Mouse (Mus musculus): ENCODE measurements around the gene Flvcr1. TPM values are rescaled to one million over a fixed set of nuclear protein-coding genes. Genes with fewer than 3 reads are reported as not detected.

The Flvcr1 gene
- polyA plus RNA-seq, 1 experiment from 2014 or later: 9.9 TPM

- Histone ChIP-seq H3K4me2 (no peak overlapping the region), H3K27me3 (ENCODE audit: insufficient read depth, low read length) (no peaks in the 10 kb centered on the region), H3K9me3 (ENCODE audit: low read depth, low read length) (no peaks in the 10 kb centered on the region), H3K4me1 (ENCODE audit: insufficient read depth) (peaks cover 3% of the 10 kb centered on the region; the same call in 1 of the 2 replicates), H3K27ac (ENCODE audit: low read depth) (no peak overlapping the region), H3K9ac (no peak overlapping the region), H3K4me3 (ENCODE audit: low read depth, low read length) (no peak overlapping the region), H3K36me3 (ENCODE audit: insufficient read depth) (peaks cover 68% of the 10 kb centered on the region)
- ATAC-seq (ENCODE audit: insufficient read depth) (no peak), DNase-seq (no peak)
- 65% methylated on average over 14 of the region's 14 CpGs for WGBS
- no peak for TF ChIP-seq CTCF (IDR thresholded peaks at IDR 0.05; ENCODE audit: low read depth)
These were observed 54.0 kb downstream of the Flvcr1 start for GRCm38 (mm10) chr1:190971708-190972610.

GRCm38 (mm10) chr1:190968010-190968409, 57.9 kb downstream of the Flvcr1 start:
- Histone ChIP-seq H3K4me3 (ENCODE audit: low read depth, low read length) (no peak overlapping the region), H3K9ac (no peak overlapping the region), H3K36me3 (ENCODE audit: insufficient read depth) (peaks cover 64% of the 10 kb centered on the region), H3K27me3 (ENCODE audit: insufficient read depth, low read length) (no peaks in the 10 kb centered on the region), H3K27ac (ENCODE audit: low read depth) (no peak overlapping the region), H3K4me1 (ENCODE audit: insufficient read depth) (no peaks in the 10 kb centered on the region), H3K9me3 (ENCODE audit: low read depth, low read length) (no peaks in the 10 kb centered on the region), H3K4me2 (no peak overlapping the region)
- no peak for TF ChIP-seq CTCF (IDR thresholded peaks at IDR 0.05; ENCODE audit: low read depth)
- no peak for ATAC-seq (ENCODE audit: insufficient read depth)
- 88% methylated on average over 7 of the region's 7 CpGs for WGBS
- no peak for DNase-seq

- H3K27me3 ChIP-seq (ENCODE audit: insufficient read depth, low read length): no peaks in the 10 kb centered on the region
- WGBS: 58% methylated on average over 15 of the region's 15 CpGs
- H3K9ac ChIP-seq: no peak overlapping the region
- H3K9me3 ChIP-seq (ENCODE audit: low read depth, low read length): no peaks in the 10 kb centered on the region
- no peaks in the 10 kb centered on the region for H3K4me1 ChIP-seq (ENCODE audit: insufficient read depth)
- ATAC-seq (ENCODE audit: insufficient read depth) (no peak), DNase-seq (peak; percentile 60)
- H3K36me3 ChIP-seq (ENCODE audit: insufficient read depth): peaks cover 66% of the 10 kb centered on the region
- no peak for TF ChIP-seq CTCF (IDR thresholded peaks at IDR 0.05; ENCODE audit: low read depth)
- H3K27ac ChIP-seq (ENCODE audit: low read depth): peak overlapping the region; percentile 33; the same call in 1 of the 2 replicates
- no peak overlapping the region for H3K4me3 ChIP-seq (ENCODE audit: low read depth, low read length)
- H3K4me2 ChIP-seq: no peak overlapping the region
These were observed 60.8 kb downstream of the Flvcr1 start for GRCm38 (mm10) chr1:190964992-190965780.

- DNase-seq: no peak
- H3K9me3 ChIP-seq (ENCODE audit: low read depth, low read length): no peaks in the 10 kb centered on the region
- ATAC-seq (ENCODE audit: insufficient read depth): no peak
- WGBS: 86% methylated on average over 3 of the region's 3 CpGs
- no peak overlapping the region for H3K4me3 ChIP-seq (ENCODE audit: low read depth, low read length)
- no peak overlapping the region for H3K9ac ChIP-seq
- H3K4me2 ChIP-seq: no peak overlapping the region
- no peak overlapping the region for H3K27ac ChIP-seq (ENCODE audit: low read depth)
- no peak for TF ChIP-seq CTCF (IDR thresholded peaks at IDR 0.05; ENCODE audit: low read depth)
- H3K4me1 ChIP-seq (ENCODE audit: insufficient read depth): no peaks in the 10 kb centered on the region
- no peaks in the 10 kb centered on the region for H3K27me3 ChIP-seq (ENCODE audit: insufficient read depth, low read length)
- H3K36me3 ChIP-seq (ENCODE audit: insufficient read depth): peaks cover 70% of the 10 kb centered on the region
These were observed 63.2 kb downstream of the Flvcr1 start for GRCm38 (mm10) chr1:190962760-190963159.

- no peak for TF ChIP-seq CTCF (IDR thresholded peaks at IDR 0.05; ENCODE audit: low read depth)
- Histone ChIP-seq H3K9me3 (ENCODE audit: low read depth, low read length) (no peaks in the 10 kb centered on the region), H3K4me2 (no peak overlapping the region), H3K27ac (ENCODE audit: low read depth) (no peak overlapping the region), H3K36me3 (ENCODE audit: insufficient read depth) (peaks cover 84% of the 10 kb centered on the region), H3K9ac (no peak overlapping the region), H3K27me3 (ENCODE audit: insufficient read depth, low read length) (no peaks in the 10 kb centered on the region), H3K4me1 (ENCODE audit: insufficient read depth) (no peaks in the 10 kb centered on the region), H3K4me3 (ENCODE audit: low read depth, low read length) (no peak overlapping the region)
- no peak for ATAC-seq (ENCODE audit: insufficient read depth)
- DNase-seq: no peak
- 72% methylated on average over 5 of the region's 5 CpGs for WGBS
These were observed 67.1 kb downstream of the Flvcr1 start for GRCm38 (mm10) chr1:190958821-190959220.

Other genes with a start within 250 kb of the Flvcr1 start
- 14.1 and 14.9 TPM in 2 replicates for gene Rps6kc1, start 114.4 kb downstream of the Flvcr1 start, polyA plus RNA-seq (2014; fragmentation: Nextera tagmentation; extraction: Ambion mirVana)
- 45.3 and 47.6 TPM in 2 replicates for gene Angel2, start 101.0 kb downstream of the Flvcr1 start, polyA plus RNA-seq (2014; fragmentation: Nextera tagmentation; extraction: Ambion mirVana)
- gene Vash2, start 46.9 kb downstream of the Flvcr1 start, polyA plus RNA-seq (2014; fragmentation: Nextera tagmentation; extraction: Ambion mirVana): 38.1 and 40.6 TPM in 2 replicates
- gene Spata45, start 10.5 kb upstream of the Flvcr1 start, polyA plus RNA-seq (2014; fragmentation: Nextera tagmentation; extraction: Ambion mirVana): not detected in 2 replicates
- 12.7 and 15.2 TPM in 2 replicates for gene Tatdn3, start 36.8 kb upstream of the Flvcr1 start, polyA plus RNA-seq (2014; fragmentation: Nextera tagmentation; extraction: Ambion mirVana)
- 30.1 and 30.5 TPM in 2 replicates for gene Nsl1, start 36.9 kb upstream of the Flvcr1 start, polyA plus RNA-seq (2014; fragmentation: Nextera tagmentation; extraction: Ambion mirVana)
- 14.2 and 15.0 TPM in 2 replicates for gene Batf3, start 71.7 kb upstream of the Flvcr1 start, polyA plus RNA-seq (2014; fragmentation: Nextera tagmentation; extraction: Ambion mirVana)
- not detected in 2 replicates for gene Fam71a, start 138.7 kb upstream of the Flvcr1 start, polyA plus RNA-seq (2014; fragmentation: Nextera tagmentation; extraction: Ambion mirVana)
- gene Atf3, start 191.9 kb upstream of the Flvcr1 start, polyA plus RNA-seq (2014; fragmentation: Nextera tagmentation; extraction: Ambion mirVana): 3.7 and 4.5 TPM in 2 replicates